Mouse (Mus musculus) neural tube, embryonic 11.5 days (tissue): ENCODE data around the gene Gm13694. TPM values are rescaled to one million over a fixed set of nuclear protein-coding genes. Genes with fewer than 3 reads are reported as not detected.
"Not testable (repeated sequence)": the region's sequence is repeated elsewhere in the genome, so short reads cannot be mapped to it uniquely, and the experiment has no call there.

Source experiments
- ATAC-seq: fragments of 200-750 bp; cut with Nextera tagmentation; 2 replicates; pipeline ENCODE4 v1.8.0; 2017; ENCODE audit warnings: moderate number of reproducible peaks, mild to moderate bottlenecking, moderate TSS enrichment, moderate library complexity; ENCODE audit not compliant: insufficient read depth, low FRiP score, low TSS enrichment
- DNase-seq: peaks from one replicate; pipeline ENCODE4 v3.0.0-alpha.2; 2015; ENCODE audit warnings: low spot score
- H3K27ac ChIP-seq: fragments of 300-500 bp; sonication (generic); 2 replicates; pipeline ENCODE4 v1.5.1; 2014; ENCODE audit warnings: low read depth, mild to moderate bottlenecking, low read length
- H3K27me3 ChIP-seq: fragments of 300-500 bp; sonication (generic); 2 replicates; pipeline ENCODE4 v1.6.1; 2014; ENCODE audit warnings: mild to moderate bottlenecking, low read length, mixed read lengths; ENCODE audit not compliant: control insufficient read depth, insufficient read depth
- H3K36me3 ChIP-seq: fragments of 300-500 bp; sonication (generic); 2 replicates; pipeline ENCODE4 v1.6.1; 2014; ENCODE audit warnings: mild to moderate bottlenecking, low read length, moderate library complexity, mixed read lengths; ENCODE audit not compliant: control insufficient read depth, insufficient read depth
- H3K4me1 ChIP-seq: fragments of 300-500 bp; sonication (generic); 2 replicates; pipeline ENCODE4 v1.6.1; 2014; ENCODE audit warnings: low read length, mixed read lengths; ENCODE audit not compliant: control insufficient read depth, insufficient read depth
- H3K4me2 ChIP-seq: fragments of 300-500 bp; sonication (generic); 2 replicates; pipeline ENCODE4 v1.6.1; 2014; ENCODE audit warnings: low read depth, mild to moderate bottlenecking, moderate library complexity
- H3K4me3 ChIP-seq: fragments of 300-500 bp; sonication (generic); 2 replicates; pipeline ENCODE4 v1.5.1; 2014; ENCODE audit warnings: low read depth, low read length
- H3K9ac ChIP-seq: fragments of 300-500 bp; sonication (generic); 2 replicates; pipeline ENCODE4 v1.6.1; 2014; ENCODE audit warnings: mild to moderate bottlenecking, low read length
- H3K9me3 ChIP-seq: fragments of 300-500 bp; sonication (generic); 2 replicates; pipeline ENCODE4 v1.6.1; 2016; ENCODE audit warnings: low read length; ENCODE audit not compliant: control insufficient read depth
- WGBS: fragments of 180-500 bp; shearing (Covaris S2); extraction: QIAGEN DNeasy Blood & Tissue Kit; methylation state at CpG from one replicate; pipeline ENCODE4 v1.1.7; 2014; 5-methylcytosine and 5-hydroxymethylcytosine counted together
- polyA plus RNA-seq: library from polyadenylated mRNA; unstranded; fragments of >200 nt; fragmentation: Nextera tagmentation; extraction: Ambion mirVana; gene quantifications from 2 replicates; pipeline ENCODE4 v1.2.1, GENCODE M21; 2014

Gm13694 gene
- polyA plus RNA-seq, 1 experiment from 2014 or later = not detected

DNA sequence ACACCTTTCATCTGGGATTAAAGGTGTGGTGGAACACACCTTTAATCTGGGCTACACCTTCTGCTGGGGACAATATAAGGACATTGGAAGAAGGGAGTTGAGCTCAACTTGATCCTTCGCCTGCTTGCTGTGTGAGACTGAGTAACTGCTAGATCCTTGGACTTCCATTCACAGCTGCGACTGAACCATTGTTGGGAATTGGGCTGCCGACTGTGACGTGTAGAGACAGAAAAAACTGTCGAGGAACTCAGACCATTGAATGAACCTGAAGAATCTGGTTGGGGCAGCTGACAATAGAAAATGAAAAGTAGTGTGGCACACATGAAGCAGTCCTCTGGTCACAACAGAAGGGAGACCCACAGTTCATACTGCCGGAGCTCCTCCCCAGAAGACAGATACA lies 5.7 kb downstream of the Gm13694 start, which contains the start of gene Gm13697:
TSS of gene Gm13697 (plus strand) at position 301 of the 400 bp plus-strand sequence.
- DNase-seq, ATAC-seq, H3K4me1 ChIP-seq, H3K4me2 ChIP-seq, H3K27ac ChIP-seq, H3K36me3 ChIP-seq, H3K9ac ChIP-seq, H3K4me3 ChIP-seq, H3K27me3 ChIP-seq, H3K9me3 ChIP-seq: not testable (repeated sequence)
- no CpG with 5 or more reads among the region's 6 CpGs for WGBS

DNA sequence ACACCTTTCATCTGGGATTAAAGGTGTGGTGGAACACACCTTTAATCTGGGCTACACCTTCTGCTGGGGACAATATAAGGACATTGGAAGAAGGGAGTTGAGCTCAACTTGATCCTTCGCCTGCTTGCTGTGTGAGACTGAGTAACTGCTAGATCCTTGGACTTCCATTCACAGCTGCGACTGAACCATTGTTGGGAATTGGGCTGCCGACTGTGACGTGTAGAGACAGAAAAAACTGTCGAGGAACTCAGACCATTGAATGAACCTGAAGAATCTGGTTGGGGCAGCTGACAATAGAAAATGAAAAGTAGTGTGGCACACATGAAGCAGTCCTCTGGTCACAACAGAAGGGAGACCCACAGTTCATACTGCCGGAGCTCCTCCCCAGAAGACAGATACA lies 11.5 kb downstream of the Gm13694 start, which contains the start of gene Gm13691:
TSS of gene Gm13691 (plus strand) at position 301 of the 400 bp plus-strand sequence.
- DNase-seq, H3K4me3 ChIP-seq, H3K27ac ChIP-seq, H3K4me2 ChIP-seq, H3K4me1 ChIP-seq, H3K9ac ChIP-seq, H3K36me3 ChIP-seq, H3K27me3 ChIP-seq, H3K9me3 ChIP-seq, ATAC-seq: not testable (repeated sequence)
- no CpG with 5 or more reads among the region's 6 CpGs for WGBS

GRCm38 (mm10) chr2:83993639-83994255 lies 15.0 kb downstream of the Gm13694 start:
- H3K27me3 ChIP-seq, H3K9ac ChIP-seq, H3K27ac ChIP-seq, ATAC-seq, H3K4me3 ChIP-seq, DNase-seq, H3K4me1 ChIP-seq, H3K4me2 ChIP-seq, H3K36me3 ChIP-seq, H3K9me3 ChIP-seq: not testable (repeated sequence)
- 61% methylated on average over 7 of the region's 9 CpGs for WGBS

DNA sequence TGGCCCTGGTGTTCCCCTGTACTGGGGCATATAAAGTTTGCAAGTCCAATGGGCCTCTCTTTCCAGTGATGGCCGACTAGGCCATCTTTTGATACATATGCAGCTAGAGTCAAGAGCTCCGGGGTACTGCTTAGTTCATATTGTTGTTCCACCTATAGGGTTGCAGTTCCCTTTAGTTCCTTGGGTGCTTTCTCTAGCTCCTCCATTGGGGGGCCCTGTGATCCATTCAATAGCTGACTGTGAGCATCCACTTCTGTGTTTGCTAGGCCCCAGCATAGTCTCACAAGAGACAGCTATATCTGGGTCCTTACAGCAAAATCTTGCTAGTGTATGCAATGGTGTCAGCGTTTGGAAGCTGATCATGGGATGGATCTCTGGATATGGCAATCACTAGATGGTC lies 15.8 kb downstream of the Gm13694 start:
- H3K27me3 ChIP-seq, H3K36me3 ChIP-seq, H3K4me2 ChIP-seq, H3K9me3 ChIP-seq, H3K27ac ChIP-seq, H3K4me3 ChIP-seq, H3K9ac ChIP-seq, H3K4me1 ChIP-seq, DNase-seq, ATAC-seq: not testable (repeated sequence)
- WGBS = no CpG with 5 or more reads among the region's 3 CpGs

GRCm38 (mm10) chr2:84008913-84009312 lies 30.2 kb downstream of the Gm13694 start:
- WGBS = 80% methylated on average over 1 of the region's 1 CpGs
- no peaks in the 10 kb centered on the region for H3K27me3 ChIP-seq
- no peaks in the 10 kb centered on the region for H3K36me3 ChIP-seq
- no peak for ATAC-seq
- H3K4me1 ChIP-seq = no peaks in the 10 kb centered on the region
- H3K4me3 ChIP-seq = no peak overlapping the region
- H3K4me2 ChIP-seq = no peak overlapping the region
- no peak overlapping the region for H3K27ac ChIP-seq
- no peaks in the 10 kb centered on the region for H3K9me3 ChIP-seq
- H3K9ac ChIP-seq = no peak overlapping the region
- no peak for DNase-seq

- Histone ChIP-seq H3K36me3 (no peaks in the 10 kb centered on the region), H3K27ac (no peak overlapping the region), H3K4me2 (no peak overlapping the region), H3K9me3 (no peaks in the 10 kb centered on the region), H3K4me3 (no peak overlapping the region), H3K9ac (no peak overlapping the region), H3K4me1 (no peaks in the 10 kb centered on the region), H3K27me3 (no peaks in the 10 kb centered on the region)
- 79% methylated on average over 3 of the region's 3 CpGs for WGBS
- no peak for DNase-seq
- ATAC-seq = no peak
Measured at GRCm38 (mm10) chr2:84009818-84010217, 31.1 kb downstream of the Gm13694 start.

DNA sequence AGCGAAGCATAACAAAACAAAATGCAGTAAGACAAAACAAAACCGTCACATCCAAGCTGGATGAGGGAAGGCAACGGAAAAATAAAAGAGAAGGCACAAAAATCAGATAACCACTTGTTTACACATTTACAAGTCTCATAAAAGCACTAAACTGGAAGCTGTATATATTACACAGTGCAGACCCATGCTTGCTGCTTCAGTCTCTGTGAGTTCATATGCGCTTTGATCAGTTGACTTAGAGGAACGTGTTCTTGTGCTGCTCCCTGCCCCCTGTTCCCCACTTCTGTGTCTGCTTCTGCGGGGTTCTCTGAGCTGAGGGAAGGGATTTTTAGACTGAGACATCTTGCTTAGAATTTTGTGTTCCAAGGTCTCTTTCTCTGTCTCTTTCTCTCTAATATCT lies 35.8 kb downstream of the Gm13694 start:
- Histone ChIP-seq H3K4me2 (no peak overlapping the region), H3K4me1 (no peaks in the 10 kb centered on the region), H3K9me3 (no peaks in the 10 kb centered on the region), H3K27ac (no peak overlapping the region), H3K36me3 (no peaks in the 10 kb centered on the region), H3K27me3 (no peaks in the 10 kb centered on the region), H3K9ac (no peak overlapping the region), H3K4me3 (no peak overlapping the region)
- no peak for ATAC-seq
- 84% methylated on average over 6 of the region's 6 CpGs for WGBS
- DNase-seq = no peak

GRCm38 (mm10) chr2:84016291-84016690 lies 37.6 kb downstream of the Gm13694 start:
- not testable (repeated sequence) for H3K9ac ChIP-seq, H3K36me3 ChIP-seq, ATAC-seq, H3K27ac ChIP-seq, H3K4me2 ChIP-seq, H3K4me1 ChIP-seq, H3K27me3 ChIP-seq, H3K4me3 ChIP-seq, DNase-seq, H3K9me3 ChIP-seq
- WGBS = 81% methylated on average over 5 of the region's 5 CpGs

DNA sequence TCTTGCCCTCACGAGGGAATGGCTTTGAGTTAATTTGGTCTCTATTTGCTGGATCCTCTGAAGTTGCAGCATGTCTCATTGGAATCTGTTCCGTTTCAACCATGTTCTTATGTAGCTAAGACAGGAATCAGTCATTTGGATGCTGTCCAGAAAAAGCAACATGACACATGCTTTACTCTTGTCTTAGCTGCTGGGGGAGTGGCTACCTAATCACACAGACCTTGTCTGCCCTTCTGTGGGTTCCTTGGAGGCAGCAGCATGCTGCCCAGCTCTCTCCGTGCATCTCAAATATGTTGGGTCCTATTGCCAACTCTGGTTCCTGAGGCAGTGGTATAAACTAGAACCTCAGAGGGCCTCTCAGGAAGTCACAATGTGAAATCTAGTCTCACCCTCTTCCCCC lies 39.6 kb downstream of the Gm13694 start:
- Histone ChIP-seq H3K27ac (no peak overlapping the region), H3K4me3 (no peak overlapping the region), H3K4me2 (no peak overlapping the region), H3K36me3 (no peaks in the 10 kb centered on the region), H3K27me3 (no peaks in the 10 kb centered on the region), H3K4me1 (no peaks in the 10 kb centered on the region), H3K9ac (no peak overlapping the region), H3K9me3 (no peaks in the 10 kb centered on the region)
- WGBS = 83% methylated on average over 3 of the region's 3 CpGs
- DNase-seq (no peak), ATAC-seq (no peak)
